Mouse (Mus musculus) embryonic stem cell, embryonic (primary cell): Measurements from ENCODE around the gene Fgf8.

Experiments
- CTCF ChIA-PET, 4 experiments: fragments of 300-600 bp in 2 of 4; fragments of 350-600 bp in 2 of 4; sonication (Branson Sonifier 250); formaldehyde crosslinking; loops; one replicate each; lab custom pipeline; 2022; ENCODE audit warnings: inconsistent platforms in 2 of 4; lab: Charles Lee
- POLR2A ChIA-PET, 4 experiments: fragments of 300-600 bp in 2 of 4; fragments of 350-600 bp in 2 of 4; sonication (Branson Sonifier 250); formaldehyde crosslinking; loops; one replicate each; lab custom pipeline; 2022; ENCODE audit warnings: antibody characterized with exemption in 4 of 4, inconsistent platforms in 1 of 4; lab: Charles Lee

The Fgf8 gene

GRCm38 (mm10) chr19:45760810-45761209, 18.1 kb upstream of the Fgf8 start:
- ChIA-PET CTCF (no interaction called here), POLR2A (interaction anchor here in 2 of 4 experiments (0.6 to 35.8 kb wide), 6 partner anchors 9 to 288 kb away, joined by 3 to 671 read pairs (median 6); partner anchors contain the start of gene Mgea5 (in 1 of the 2))

- CTCF ChIA-PET = interaction anchor here in 1 of 4 experiments (0.6 to 1.4 kb wide), 2 partner anchors 256 to 744 kb away, joined by 3 read pairs; partner anchors contain the start of gene Lzts2
- POLR2A ChIA-PET = interaction anchor here (0.5 to 35.8 kb wide), 8 partner anchors 8 to 858 kb away, joined by 3 to 671 read pairs (median 6); partner anchors contain the start of genes Mgea5 (in 1 of the 4) and Npm3 (in 1 of the 4)
These were observed 16.0 kb upstream of the Fgf8 start for GRCm38 (mm10) chr19:45758671-45759070.

- ChIA-PET POLR2A (interaction anchor here in 2 of 4 experiments (1.0 to 35.8 kb wide), 3 partner anchors 10 to 27 kb away, joined by 4 to 671 read pairs (median 10); partner anchors contain the start of gene Mgea5 (in 1 of the 2)), CTCF (interaction anchor here in 2 of 4 experiments (1.3 to 1.4 kb wide), 3 partner anchors 51 to 180 kb away, joined by 3 to 5 read pairs (median 4); no protein-coding TSS in a partner anchor)
These were observed 10.8 kb upstream of the Fgf8 start for GRCm38 (mm10) chr19:45753551-45753950.

- POLR2A ChIA-PET = interaction anchor here in 2 of 4 experiments (1.0 to 35.8 kb wide), 7 partner anchors 9 to 286 kb away, joined by 3 to 671 read pairs (median 4); partner anchors contain the start of gene Mgea5 (in 1 of the 2)
- CTCF ChIA-PET = interaction anchor here in 2 of 4 experiments (0.5 to 1.2 kb wide), 4 partner anchors 178 to 537 kb away, joined by 3 to 6 read pairs (median 4); no protein-coding TSS in a partner anchor
These were observed 9.2 kb upstream of the Fgf8 start for GRCm38 (mm10) chr19:45751881-45752280.

DNA sequence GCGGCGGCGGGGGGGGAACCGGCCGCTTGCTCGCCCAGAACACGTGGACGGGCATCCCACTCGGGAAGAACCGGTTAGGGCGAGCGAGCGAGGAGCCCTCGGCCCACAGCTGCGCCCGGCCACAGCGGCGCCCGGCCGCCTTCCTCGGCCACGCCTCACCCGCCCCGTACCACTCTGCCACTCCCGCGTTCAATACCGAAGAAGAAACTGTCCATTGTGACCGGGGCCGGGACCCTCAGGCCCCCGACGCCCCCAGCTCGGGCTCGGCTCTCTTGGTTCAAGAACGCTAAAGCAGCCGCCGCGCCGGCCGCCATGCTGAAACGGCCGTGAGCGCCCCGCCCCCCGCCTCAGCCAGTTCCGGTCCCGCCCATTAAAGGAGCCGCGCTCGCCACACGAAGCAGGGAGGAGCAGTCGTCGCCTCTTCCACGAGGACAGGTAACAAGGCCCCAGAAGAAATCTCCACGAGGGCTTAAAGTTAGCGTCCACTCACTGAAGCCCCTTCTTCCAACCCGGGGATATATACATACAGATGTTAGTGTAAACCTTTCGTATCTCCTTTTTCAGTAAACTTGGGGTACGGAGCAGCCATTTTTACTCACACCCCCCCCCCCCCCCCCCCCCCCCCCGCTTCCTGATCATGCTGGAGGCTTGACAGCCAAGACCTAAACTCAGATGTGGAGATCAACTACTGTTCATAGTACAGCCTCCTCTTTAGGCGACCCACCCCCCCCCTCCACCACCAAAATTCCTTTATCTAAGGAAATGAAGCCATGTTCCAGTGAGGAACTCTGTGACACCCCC, 6.7 kb upstream of the Fgf8 start, which contains the start of gene Npm3:
TSS of gene Npm3 (minus strand) at position 349 of the 801 bp plus-strand sequence.
- ChIA-PET CTCF (interaction anchor here in 2 of 4 experiments (0.5 to 0.6 kb wide), 4 partner anchors 61 to 533 kb away, joined by 3 to 4 read pairs (median 3); no protein-coding TSS in a partner anchor), POLR2A (interaction anchor here (0.7 to 35.8 kb wide), 11 partner anchors 9 to 754 kb away, joined by 3 to 671 read pairs (median 3); partner anchors contain the start of genes Mgea5 (in 1 of the 4) and Nolc1 (in 1 of the 4))

DNA sequence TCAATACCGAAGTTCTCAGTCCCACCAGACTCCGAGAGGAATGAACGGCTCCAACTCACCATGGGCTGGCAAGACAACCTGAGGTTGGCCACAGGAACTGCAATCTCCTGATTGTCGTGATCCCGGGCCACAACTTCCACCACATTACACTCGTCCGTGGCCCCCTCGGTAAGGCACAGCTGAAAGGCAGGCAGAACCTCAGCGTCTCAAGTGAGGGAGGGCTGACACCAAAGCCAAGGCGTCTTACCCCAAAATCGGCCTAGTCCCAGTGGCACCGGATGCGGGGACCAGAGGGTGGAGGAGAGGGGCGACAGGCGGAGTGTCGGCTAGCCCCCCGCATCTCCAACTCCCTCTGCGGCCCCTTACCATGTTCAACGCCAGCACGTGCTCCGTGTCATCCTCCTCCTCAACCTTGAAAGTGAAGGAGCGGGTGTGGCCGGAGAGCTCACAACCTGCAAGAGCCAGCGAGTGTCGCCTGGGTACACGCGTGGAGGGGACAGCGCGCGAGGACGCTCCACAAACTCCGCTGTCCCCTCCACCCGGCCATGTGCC, 6.1 kb upstream of the Fgf8 start:
- POLR2A ChIA-PET = interaction anchor here in 2 of 4 experiments (0.7 to 35.8 kb wide), 9 partner anchors 8 to 327 kb away, joined by 3 to 671 read pairs (median 3); partner anchors contain the start of genes Mgea5 (in 1 of the 2) and Nolc1 (in 1 of the 2)
- CTCF ChIA-PET = interaction anchor here in 3 of 4 experiments (0.5 to 5.4 kb wide), 11 partner anchors 39 to 572 kb away, joined by 3 to 62 read pairs (median 4); partner anchors contain the start of gene Kcnip2 (in 1 of the 3)

GRCm38 (mm10) chr19:45748206-45748605, 5.5 kb upstream of the Fgf8 start:
- CTCF ChIA-PET = interaction anchor here (0.7 to 5.4 kb wide), 14 partner anchors 26 to 571 kb away, joined by 3 to 62 read pairs (median 4); partner anchors contain the start of gene Kcnip2 (in 1 of the 4)
- POLR2A ChIA-PET = interaction anchor here in 3 of 4 experiments (1.0 to 35.8 kb wide), 9 partner anchors 9 to 280 kb away, joined by 3 to 671 read pairs (median 3); partner anchors contain the start of gene Mgea5 (in 1 of the 3)

DNA sequence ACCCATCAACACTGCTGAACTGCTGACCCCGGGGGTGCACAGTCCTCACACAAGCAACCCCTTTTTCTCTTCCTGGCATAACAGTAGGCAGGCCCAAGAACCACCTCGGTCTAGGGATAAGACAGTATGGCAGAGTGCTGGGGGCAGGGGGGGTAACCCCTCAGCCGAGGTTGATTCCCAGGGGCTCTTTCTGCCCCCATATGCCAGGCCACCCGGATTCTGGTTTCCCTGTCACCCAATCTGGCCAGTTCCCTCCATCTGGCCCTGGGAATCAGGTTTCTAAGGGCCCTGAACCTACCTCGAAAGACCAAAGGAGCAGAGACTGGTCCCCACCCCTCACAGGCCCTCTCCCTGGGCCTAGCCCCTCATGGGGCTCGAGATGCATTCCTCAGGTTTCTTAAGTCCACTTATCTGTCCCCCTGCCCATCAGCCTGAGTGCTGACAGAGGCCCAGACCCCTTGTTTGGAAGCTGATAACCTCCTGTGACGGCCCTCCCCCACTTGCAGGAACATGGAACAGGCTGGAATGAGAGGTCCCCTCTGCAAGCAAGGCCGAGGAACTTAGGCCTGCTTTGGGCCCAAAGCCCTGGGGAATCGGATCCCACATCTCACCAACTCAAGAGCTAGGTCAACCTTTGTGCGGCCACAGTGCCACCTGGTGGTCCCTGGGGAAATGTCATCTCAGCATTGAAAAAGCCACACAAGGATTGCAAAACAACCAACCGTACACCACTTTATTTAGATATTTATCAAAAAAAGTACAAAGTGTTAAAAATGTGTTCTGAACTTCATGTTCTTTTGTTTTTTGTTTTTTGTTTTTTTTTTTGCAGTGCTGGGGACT, 4.5 kb upstream of the Fgf8 start:
- ChIA-PET POLR2A (interaction anchor here (0.6 to 35.8 kb wide), 14 partner anchors 10 to 281 kb away, joined by 3 to 671 read pairs (median 4); partner anchors contain the start of gene Mgea5 (in 1 of the 4)), CTCF (interaction anchor here (0.6 to 5.4 kb wide), 50 partner anchors 9 to 940 kb away, joined by 3 to 62 read pairs (median 4); partner anchors contain the start of gene Kcnip2 (in 1 of the 4))

DNA sequence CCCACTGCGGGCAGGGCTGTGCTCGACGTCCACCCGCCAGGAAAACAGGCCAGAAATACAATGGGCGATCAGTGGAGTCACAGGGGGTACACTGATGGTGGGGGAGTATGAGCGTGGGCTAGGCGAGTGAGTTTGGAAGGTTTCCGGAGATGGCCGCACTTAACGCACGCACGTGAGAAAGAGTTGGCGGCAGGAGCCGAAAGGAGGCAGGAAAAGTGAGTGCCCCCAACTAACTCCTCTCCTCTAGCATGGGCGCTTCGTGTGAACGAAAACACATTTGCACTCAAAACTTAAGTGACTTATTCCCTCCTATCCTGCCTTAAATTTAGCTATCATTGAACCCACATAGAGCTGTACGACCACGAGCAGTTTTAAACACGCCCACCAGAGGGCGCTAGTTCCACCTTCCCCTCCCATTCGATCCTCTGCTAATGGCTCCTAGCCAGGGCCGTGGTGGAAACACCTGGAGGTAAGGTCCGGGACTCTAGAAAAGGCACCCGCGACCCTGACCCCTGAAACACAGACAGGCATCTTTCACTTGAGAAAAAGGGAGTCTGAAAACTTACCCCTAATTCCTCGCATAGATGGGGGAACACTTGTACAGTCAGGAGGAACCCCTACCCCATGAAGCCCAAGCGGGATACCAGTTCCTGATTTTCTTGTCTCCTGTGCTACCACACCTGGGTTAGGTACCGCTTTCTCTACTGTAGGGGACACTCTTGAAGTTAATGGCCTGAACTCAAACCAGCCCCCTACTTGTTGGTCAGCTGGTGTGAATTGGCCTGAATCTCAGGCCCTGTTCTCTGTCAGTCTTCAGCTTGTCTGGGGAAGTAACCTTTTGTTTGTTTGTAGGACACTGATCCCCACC, 3.7 kb upstream of the Fgf8 start:
- CTCF ChIA-PET = interaction anchor here (0.5 to 5.4 kb wide), 56 partner anchors 9 to 1562 kb away, joined by 3 to 62 read pairs (median 4); partner anchors contain the start of genes Gm17018 (in 1 of the 4) and Poll (in 1 of the 4)

DNA sequence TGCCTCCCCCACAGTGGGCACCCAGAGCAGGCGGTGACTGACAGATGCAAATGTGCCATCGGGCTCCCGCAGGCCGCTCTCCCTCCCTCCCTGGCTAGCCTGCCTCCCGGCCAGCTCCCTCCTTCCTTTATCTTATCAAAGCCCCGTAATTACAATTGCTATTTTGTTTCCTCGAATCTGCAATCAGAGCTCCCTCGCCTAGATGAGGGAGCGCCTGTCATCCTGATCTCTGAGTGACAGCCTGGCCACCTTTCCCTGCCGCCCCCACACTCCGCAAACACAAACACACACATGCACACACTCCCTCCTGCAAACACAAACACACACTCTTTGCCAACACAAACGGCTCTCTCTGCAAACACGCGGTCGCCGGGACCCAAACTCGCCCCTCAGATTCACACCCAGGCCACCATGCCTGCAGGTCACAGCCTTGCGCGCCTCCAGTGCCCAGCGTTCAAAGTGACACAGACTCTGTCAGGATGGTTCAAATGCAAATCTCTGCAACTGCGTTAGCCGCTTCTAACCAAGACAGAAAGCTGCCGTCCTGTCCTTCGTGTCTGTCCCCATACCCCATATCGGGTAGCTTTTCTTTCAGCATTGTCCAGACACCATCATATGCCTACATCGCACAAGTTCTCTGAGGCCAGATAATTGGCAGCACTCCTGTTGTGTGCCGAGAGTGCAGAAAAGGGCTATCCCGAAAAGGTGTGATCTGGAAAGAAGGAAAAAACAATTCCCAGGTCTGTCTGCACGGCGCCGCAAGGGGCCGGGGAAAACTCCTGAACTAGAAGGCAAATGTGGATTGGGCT, 2.8 kb upstream of the Fgf8 start:
- ChIA-PET POLR2A (interaction anchor here (0.6 to 35.8 kb wide), 13 partner anchors 12 to 1056 kb away, joined by 3 to 671 read pairs (median 4); partner anchors contain the start of gene Mgea5 (in 1 of the 4)), CTCF (interaction anchor here (0.5 to 5.4 kb wide), 53 partner anchors 8 to 584 kb away, joined by 3 to 62 read pairs (median 4); partner anchors contain the start of genes Gm17018 (in 1 of the 4) and Poll (in 1 of the 4))

More for the DNA sequence above, 3.7 kb upstream of the Fgf8 start:
- POLR2A ChIA-PET = interaction anchor here (0.6 to 35.8 kb wide), 15 partner anchors 11 to 224 kb away, joined by 3 to 671 read pairs (median 4); partner anchors contain the start of gene Mgea5 (in 1 of the 4)

DNA sequence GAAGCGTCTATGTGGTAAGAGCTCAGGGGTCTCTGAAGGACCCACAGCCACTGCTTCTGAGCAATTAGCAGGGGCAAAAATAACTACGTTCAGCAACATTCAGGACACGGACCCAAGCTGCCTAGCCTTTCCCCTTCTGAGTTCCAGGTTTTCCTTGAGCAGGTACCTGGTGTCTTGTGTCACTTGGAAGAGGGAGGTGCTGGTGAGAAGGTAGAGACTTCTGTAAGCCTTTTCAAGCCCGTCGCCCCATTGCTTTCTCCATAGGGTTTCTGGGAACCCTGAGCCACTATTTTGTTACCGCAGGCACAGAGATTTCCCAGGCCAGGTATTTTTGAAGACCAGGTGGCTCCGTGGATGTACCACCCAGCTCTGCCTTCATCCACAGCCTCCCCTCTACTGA, 904 bp upstream of the Fgf8 start:
- ChIA-PET POLR2A (interaction anchor here in 1 of 4 experiments (0.9 to 35.8 kb wide), 3 partner anchors 11 to 260 kb away, joined by 3 to 671 read pairs (median 7); partner anchors contain the start of gene Mgea5), CTCF (interaction anchor here in 3 of 4 experiments (0.5 to 5.4 kb wide), 4 partner anchors 13 to 170 kb away, joined by 3 to 31 read pairs (median 8); no protein-coding TSS in a partner anchor)

- ChIA-PET CTCF (interaction anchor here in 3 of 4 experiments (0.5 to 5.4 kb wide), 3 partner anchors 99 to 169 kb away, joined by 3 to 31 read pairs (median 13); no protein-coding TSS in a partner anchor), POLR2A (interaction anchor here in 1 of 4 experiments (1.4 to 35.8 kb wide), 2 partner anchors 10 to 37 kb away, joined by 7 to 671 read pairs; partner anchors contain the start of gene Mgea5)
These were observed 365 bp upstream of the Fgf8 start for GRCm38 (mm10) chr19:45742984-45743575.

- POLR2A ChIA-PET = interaction anchor here in 1 of 4 experiments (1.0 to 35.8 kb wide), 3 partner anchors 9 to 39 kb away, joined by 3 to 671 read pairs (median 17); partner anchors contain the start of gene Mgea5
- CTCF ChIA-PET = interaction anchor here (0.6 to 2.8 kb wide), 10 partner anchors 19 to 839 kb away, joined by 3 to 13 read pairs (median 3); no protein-coding TSS in a partner anchor
These were observed 1.1 kb downstream of the Fgf8 start for GRCm38 (mm10) chr19:45741431-45742217.
